Comparison of ENCODE assay signal across 18 mouse cellular contexts in the genomic region with DNA sequence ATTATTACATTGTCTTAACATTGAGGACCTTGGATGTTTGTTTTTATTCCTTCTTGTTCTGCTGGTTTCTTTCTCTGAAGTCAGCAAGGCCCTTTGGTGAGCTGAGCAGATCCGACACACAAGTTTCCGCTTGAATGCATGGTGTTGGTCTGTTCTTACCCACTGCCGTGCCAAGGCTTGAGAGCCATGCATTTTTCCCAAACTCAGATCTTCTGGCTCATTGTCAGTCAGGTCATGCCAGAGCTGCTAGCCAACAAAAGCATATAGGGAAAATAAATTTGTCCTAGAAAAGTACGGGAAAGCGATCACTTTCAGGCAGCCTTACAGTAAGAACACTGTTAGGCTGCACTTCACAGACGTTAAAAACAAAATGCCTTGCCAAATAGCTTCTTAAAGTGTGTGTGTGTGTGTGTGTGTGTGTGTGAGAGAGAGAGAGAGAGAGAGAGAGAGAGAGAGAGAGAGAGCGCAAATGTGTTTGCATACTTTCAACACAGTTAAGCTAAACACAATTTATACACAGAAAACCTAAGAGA.
DNase-seq lines count a peak whose midpoint lies in the region; ATAC-seq and TF ChIP-seq lines count a peak whose summit lies in the region.
"Had no signal": no experiment of that assay in that cellular context is flagged by ENCODE, and none has a peak within 500 bp of the region (broad histone marks: within the 10 kb centered on the region; RNA-seq: fewer than 3 reads in every experiment).

No protein-coding gene starts in this region.

- no peaks in the 10 kb centered on the region for H3K36me3 ChIP-seq in embryonic facial prominence, embryonic 13.5 days
- H3K36me3 ChIP-seq in embryonic facial prominence, embryonic 10.5 days (replicated peaks), result no peaks in the 10 kb centered on the region
- no peaks in the 10 kb centered on the region for H3K36me3 ChIP-seq in embryonic facial prominence, embryonic 15.5 days
- no peaks in the 10 kb centered on the region for H3K36me3 ChIP-seq in limb, embryonic 14.5 days (ENCODE audit: control insufficient read depth, insufficient read depth, low read length)
- H3K36me3 ChIP-seq: liver, embryonic 12.5 days; lung, embryonic 15.5 days; midbrain, embryonic 12.5 days had no signal

- no peak for DNase-seq in embryonic facial prominence, embryonic 10.5 days (ENCODE audit: low spot score)
- peak; percentile 43 for DNase-seq in left cerebral cortex, postnatal 4 days
- no peak for DNase-seq in left cerebral cortex, adult 11 months (ENCODE audit: low spot score)
- peak; percentile 27 for DNase-seq in limb, embryonic 14.5 days (ENCODE audit: low spot score)
- DNase-seq in adrenal gland, postnatal 25 days, result no peak
- DNase-seq: adrenal gland, postnatal 10 days; B cell, adult 2 months; cerebellum, adult 18-20 months; gastrocnemius, postnatal 10 days; kidney, adult 8-10 months; kidney, postnatal 36 days had no signal

- 65% methylated on average over 7 of the region's 7 CpGs for WGBS in embryonic facial prominence, embryonic 13.5 days
- WGBS in embryonic facial prominence, embryonic 10.5 days, result 84% methylated on average over 7 of the region's 7 CpGs
- 56% methylated on average over 7 of the region's 7 CpGs for WGBS in embryonic facial prominence, embryonic 15.5 days
- 71% methylated on average over 7 of the region's 7 CpGs for WGBS in limb, embryonic 14.5 days

- no peaks in the 10 kb centered on the region for H3K27me3 ChIP-seq in embryonic facial prominence, embryonic 13.5 days
- H3K27me3 ChIP-seq in embryonic facial prominence, embryonic 10.5 days (replicated peaks; ENCODE audit: low read depth, poor library complexity, severe bottlenecking), result no peaks in the 10 kb centered on the region
- H3K27me3 ChIP-seq in embryonic facial prominence, embryonic 15.5 days, result no peaks in the 10 kb centered on the region
- H3K27me3 ChIP-seq in limb, embryonic 14.5 days (ENCODE audit: control insufficient read depth, insufficient read depth, low read length), result no peaks in the 10 kb centered on the region
- H3K27me3 ChIP-seq: liver, embryonic 12.5 days; lung, embryonic 15.5 days; midbrain, embryonic 12.5 days had no signal

- H3K4me1 ChIP-seq in embryonic facial prominence, embryonic 13.5 days, result no peaks in the 10 kb centered on the region
- no peaks in the 10 kb centered on the region for H3K4me1 ChIP-seq in embryonic facial prominence, embryonic 10.5 days
- H3K4me1 ChIP-seq in embryonic facial prominence, embryonic 15.5 days, result no peaks in the 10 kb centered on the region
- H3K4me1 ChIP-seq in limb, embryonic 14.5 days (ENCODE audit: control insufficient read depth, insufficient read depth, low read length), result no peaks in the 10 kb centered on the region
- H3K4me1 ChIP-seq: liver, embryonic 12.5 days; lung, embryonic 15.5 days; midbrain, embryonic 12.5 days had no signal

- TF ChIP-seq POLR2A in limb, embryonic 14.5 days (IDR thresholded peaks at IDR 0.05; ENCODE audit: borderline replicate concordance, extremely low read depth, insufficient read depth, insufficient read length), result no peak

- H3K4me3 ChIP-seq in embryonic facial prominence, embryonic 13.5 days, result no peak overlapping the region
- no peak overlapping the region for H3K4me3 ChIP-seq in embryonic facial prominence, embryonic 10.5 days
- no peak overlapping the region for H3K4me3 ChIP-seq in embryonic facial prominence, embryonic 15.5 days (replicated peaks)
- H3K4me3 ChIP-seq in limb, embryonic 14.5 days (replicated peaks; ENCODE audit: low read length), result no peak overlapping the region
- H3K4me3 ChIP-seq: liver, embryonic 12.5 days; lung, embryonic 15.5 days; midbrain, embryonic 12.5 days had no signal

- ATAC-seq in embryonic facial prominence, embryonic 13.5 days (ENCODE audit: insufficient number of reproducible peaks, insufficient read depth, low FRiP score, low TSS enrichment, low read depth), result no peak
- ATAC-seq in embryonic facial prominence, embryonic 15.5 days (ENCODE audit: insufficient number of reproducible peaks, low FRiP score, low TSS enrichment, low read depth), result peak; percentile 63
- ATAC-seq in limb, embryonic 14.5 days (ENCODE audit: low FRiP score, low read depth), result no peak
- no peak for ATAC-seq in granulocyte monocyte progenitor cell, adult 5-6 weeks (replicated peaks; ENCODE audit: poor library complexity, severe bottlenecking)
- ATAC-seq: inflammation-experienced regulatory T-cells, adult 6 months; liver, embryonic 12.5 days had no signal

- H3K4me2 ChIP-seq in embryonic facial prominence, embryonic 13.5 days, result no peak overlapping the region
- H3K4me2 ChIP-seq in embryonic facial prominence, embryonic 15.5 days (replicated peaks), result no peak overlapping the region
- H3K4me2 ChIP-seq in limb, embryonic 14.5 days (replicated peaks; ENCODE audit: low read depth, low read length, severe bottlenecking), result no peak overlapping the region
- H3K4me2 ChIP-seq: liver, embryonic 12.5 days; lung, embryonic 15.5 days; midbrain, embryonic 12.5 days had no signal

- intact Hi-C loops in left cerebral cortex, postnatal 4 days (cut with DNase I), result no loop called here

- peak overlapping the region; percentile 5; the same call in 1 of the 2 replicates for H3K27ac ChIP-seq in embryonic facial prominence, embryonic 13.5 days
- no peak overlapping the region for H3K27ac ChIP-seq in embryonic facial prominence, embryonic 10.5 days (replicated peaks)
- H3K27ac ChIP-seq in embryonic facial prominence, embryonic 15.5 days (replicated peaks), result peak overlapping the region; percentile 17; the same call in 1 of the 2 replicates
- no peak overlapping the region for H3K27ac ChIP-seq in limb, embryonic 14.5 days (replicated peaks; ENCODE audit: low read depth, low read length)
- H3K27ac ChIP-seq: liver, embryonic 12.5 days; lung, embryonic 15.5 days; midbrain, embryonic 12.5 days had no signal

- no peaks in the 10 kb centered on the region for H3K9me3 ChIP-seq in embryonic facial prominence, embryonic 13.5 days
- no peaks in the 10 kb centered on the region for H3K9me3 ChIP-seq in embryonic facial prominence, embryonic 10.5 days
- H3K9me3 ChIP-seq in embryonic facial prominence, embryonic 15.5 days (replicated peaks), result no peaks in the 10 kb centered on the region
- H3K9me3 ChIP-seq in limb, embryonic 14.5 days (ENCODE audit: control insufficient read depth, low read length), result no peaks in the 10 kb centered on the region
- H3K9me3 ChIP-seq: liver, embryonic 12.5 days; lung, embryonic 15.5 days; midbrain, embryonic 12.5 days had no signal

- no peak overlapping the region for H3K9ac ChIP-seq in embryonic facial prominence, embryonic 13.5 days
- H3K9ac ChIP-seq in embryonic facial prominence, embryonic 15.5 days, result no peak overlapping the region
- H3K9ac ChIP-seq in limb, embryonic 14.5 days (ENCODE audit: low read depth, low read length, severe bottlenecking), result no peak overlapping the region
- H3K9ac ChIP-seq: liver, embryonic 12.5 days; lung, embryonic 15.5 days; midbrain, embryonic 12.5 days had no signal

Comparison
In these comparisons a context has a peak if more than half of its experiments do, and no peak if none do; other contexts are left out.
1. H3K27ac ChIP-seq: peak in embryonic facial prominence, embryonic 13.5 days (single experiment) and embryonic facial prominence, embryonic 15.5 days (single experiment); none in embryonic facial prominence, embryonic 10.5 days (single experiment) and limb, embryonic 14.5 days (single experiment).
2. DNase-seq: peak in left cerebral cortex, postnatal 4 days (single experiment) and limb, embryonic 14.5 days (single experiment); none in embryonic facial prominence, embryonic 10.5 days (single experiment), left cerebral cortex, adult 11 months (single experiment) and adrenal gland, postnatal 25 days (single experiment).